Mouse (Mus musculus): ENCODE data around the gene Vax2. TPM values are rescaled to one million over a fixed set of nuclear protein-coding genes. Genes with fewer than 3 reads are reported as not detected.

Gene Vax2
- polyA plus RNA-seq, 1 experiment from 2014 or later, result 0.14 TPM

DNA sequence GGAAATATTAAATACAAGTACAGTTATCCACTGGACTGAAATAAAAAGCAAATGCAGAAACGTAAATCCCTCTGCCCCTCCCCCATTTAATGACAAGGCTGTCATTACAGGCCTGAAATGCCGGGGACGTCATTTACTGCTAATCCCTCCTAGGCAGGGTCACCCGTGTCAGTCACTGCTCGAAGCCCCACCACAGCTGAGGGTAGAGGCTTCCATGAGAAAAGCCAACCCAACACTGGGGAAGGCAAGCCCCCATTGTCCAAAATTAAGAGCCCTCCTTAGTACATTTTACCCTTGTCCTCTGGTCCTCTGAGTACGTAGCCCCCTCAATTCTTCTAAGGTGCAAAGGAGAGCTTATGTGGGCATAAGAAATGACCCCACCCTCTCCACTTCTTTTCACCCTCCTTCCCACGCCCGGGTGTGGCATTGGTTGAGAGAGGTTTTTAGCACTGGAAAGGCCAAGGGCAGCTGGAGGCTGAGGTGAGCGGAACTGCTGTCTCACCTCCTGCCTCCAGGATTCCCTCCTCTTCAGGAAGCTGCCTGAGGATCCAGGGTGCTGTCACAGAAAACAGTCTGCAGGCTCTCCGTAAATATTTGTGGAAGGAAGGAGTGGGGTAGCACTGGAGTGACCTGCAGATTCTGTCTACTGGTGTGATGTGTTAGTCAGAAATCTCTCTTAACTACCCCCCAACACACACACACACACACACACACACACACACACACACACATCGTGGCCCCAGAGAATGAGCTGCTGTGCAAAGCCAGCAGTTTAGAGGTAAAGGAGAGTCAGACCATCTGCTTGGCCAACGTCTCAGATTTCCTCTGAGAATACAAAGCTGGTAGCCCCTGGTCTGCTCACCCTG is 2.4 kb downstream of the Vax2 start:
- Histone ChIP-seq H3K36me3 (no peaks in the 10 kb centered on the region), H3K27me3 (replicated peaks) (peaks cover 96% of the 10 kb centered on the region), H3K27ac (ENCODE audit: poor library complexity, severe bottlenecking) (no peak overlapping the region), H3K4me2 (no peak overlapping the region), H3K9me3 (replicated peaks) (no peaks in the 10 kb centered on the region), H3K9ac (no peak overlapping the region), H3K4me1 (replicated peaks) (peaks cover 30% of the 10 kb centered on the region), H3K4me3 (no peak overlapping the region)
- no peak for ATAC-seq (ENCODE audit: insufficient number of reproducible peaks, low FRiP score)
- WGBS, result 3% methylated on average over 12 of the region's 12 CpGs

DNA sequence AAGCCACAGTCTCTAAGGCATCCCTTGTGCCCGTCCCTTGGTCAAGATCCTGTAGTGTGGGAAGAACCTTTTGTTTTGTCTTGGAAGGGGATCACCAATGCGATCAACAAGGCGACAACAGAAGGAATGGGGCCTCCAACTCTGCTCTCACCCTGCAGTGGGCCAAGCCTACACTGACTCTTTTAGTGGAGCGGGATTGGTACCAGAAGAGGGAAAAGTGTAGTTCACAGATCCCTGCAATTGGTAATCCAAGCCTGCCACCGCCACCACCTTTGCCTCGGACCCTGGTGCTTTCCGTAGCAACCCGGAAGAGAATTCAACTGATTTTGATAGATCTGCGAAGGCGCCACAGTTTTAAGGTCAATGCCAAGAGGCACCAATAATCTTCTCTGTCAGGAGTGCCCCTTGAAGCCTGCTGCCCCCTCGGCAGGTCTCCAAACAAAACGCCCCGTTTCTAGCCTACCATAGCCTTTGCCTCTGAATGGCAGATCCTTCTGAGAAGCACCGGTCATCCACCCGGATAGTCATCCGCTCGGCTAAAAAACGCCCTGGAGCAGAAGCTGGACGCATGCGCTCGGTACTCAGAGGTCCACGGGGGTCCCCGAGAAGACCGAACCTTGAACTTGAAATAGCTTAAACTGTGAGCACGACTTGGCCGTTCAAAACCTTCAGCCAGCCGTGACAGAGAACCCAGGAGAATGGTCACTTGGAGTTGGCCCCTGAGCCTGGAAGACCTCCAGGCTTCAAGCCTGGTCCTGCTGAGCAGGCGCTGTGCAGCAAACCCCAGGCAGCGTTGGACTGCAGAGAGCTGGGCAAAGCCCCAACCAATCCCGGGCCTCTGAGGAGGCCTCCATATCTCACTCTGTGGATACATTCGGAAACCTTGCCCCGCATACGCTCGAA is 3.4 kb downstream of the Vax2 start:
- Histone ChIP-seq H3K9me3 (replicated peaks) (no peaks in the 10 kb centered on the region), H3K36me3 (no peaks in the 10 kb centered on the region), H3K4me1 (replicated peaks) (peaks cover 30% of the 10 kb centered on the region), H3K9ac (no peak overlapping the region), H3K4me2 (no peak overlapping the region; the same call in 1 of the 2 replicates), H3K27me3 (replicated peaks) (peaks cover 94% of the 10 kb centered on the region), H3K4me3 (no peak overlapping the region), H3K27ac (ENCODE audit: poor library complexity, severe bottlenecking) (no peak overlapping the region)
- ATAC-seq (ENCODE audit: insufficient number of reproducible peaks, low FRiP score), result no peak
- WGBS, result 1% methylated on average over 34 of the region's 34 CpGs

DNA sequence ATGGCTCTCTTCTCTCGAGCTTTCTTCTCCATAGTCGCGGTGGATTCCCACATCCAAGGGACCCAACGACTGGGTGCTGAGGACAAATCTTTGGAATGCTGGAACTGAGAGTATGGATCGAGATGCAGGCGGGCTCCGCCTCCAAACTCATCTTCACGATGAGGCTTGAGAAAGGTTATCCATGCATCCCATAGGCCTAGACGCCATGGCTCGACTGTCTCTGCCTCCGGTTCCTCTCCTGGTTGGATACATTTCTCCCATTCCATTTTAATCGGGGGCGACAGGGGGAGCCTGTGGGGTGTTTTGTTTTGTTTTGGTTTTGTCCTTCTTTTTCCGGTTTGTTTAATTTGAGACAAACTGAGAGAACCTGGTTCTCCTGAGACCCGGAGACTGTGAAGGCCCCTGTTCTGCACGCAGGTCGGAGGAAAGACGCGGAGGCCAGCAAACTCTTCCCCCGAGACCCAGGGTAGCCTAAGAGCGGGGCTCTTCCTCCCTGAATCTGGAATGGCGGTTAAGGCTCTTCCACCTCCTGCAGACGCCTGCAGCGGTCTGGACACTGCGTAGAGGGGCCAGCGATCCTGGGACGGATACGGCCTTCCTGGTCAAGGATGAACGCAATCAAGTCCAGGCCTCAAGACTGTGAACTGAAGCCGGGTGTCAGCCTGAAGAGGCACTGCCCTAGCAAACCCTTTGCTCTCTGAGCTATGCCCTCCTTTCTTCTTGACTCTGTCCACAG is 4.6 kb downstream of the Vax2 start:
- H3K27ac ChIP-seq (ENCODE audit: poor library complexity, severe bottlenecking), result no peak overlapping the region
- H3K36me3 ChIP-seq, result no peaks in the 10 kb centered on the region
- H3K4me2 ChIP-seq, result peak overlapping the region; percentile 37
- peak overlapping the region; percentile 17; the same call in 1 of the 2 replicates for H3K4me3 ChIP-seq
- H3K9me3 ChIP-seq (replicated peaks), result no peaks in the 10 kb centered on the region
- no peak overlapping the region for H3K9ac ChIP-seq
- ATAC-seq (ENCODE audit: insufficient number of reproducible peaks, low FRiP score), result no peak
- H3K4me1 ChIP-seq (replicated peaks), result peaks cover 24% of the 10 kb centered on the region
- WGBS, result 1% methylated on average over 30 of the region's 30 CpGs
- peaks cover 94% of the 10 kb centered on the region for H3K27me3 ChIP-seq (replicated peaks)

DNA sequence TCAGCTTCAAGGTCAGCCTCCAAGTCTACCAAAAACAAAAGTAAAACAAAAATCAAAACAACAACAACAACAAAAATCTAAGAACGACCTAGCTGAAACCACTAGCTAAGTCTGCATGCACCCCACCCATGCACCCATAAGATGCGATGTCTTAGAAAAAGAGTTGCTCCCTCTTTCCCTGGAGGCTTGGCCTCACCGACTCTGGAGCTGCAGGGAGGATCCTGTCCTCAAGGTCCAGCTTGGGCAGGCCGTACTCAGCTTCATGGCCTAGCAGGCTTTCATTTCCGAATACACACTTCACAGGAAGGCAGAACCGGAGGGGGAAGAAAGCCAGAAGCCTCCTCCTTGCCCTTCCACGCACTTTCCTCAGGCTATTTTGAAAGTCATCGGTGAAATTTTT is 6.0 kb downstream of the Vax2 start:
- Histone ChIP-seq H3K9me3 (replicated peaks) (no peaks in the 10 kb centered on the region), H3K4me3 (no peak overlapping the region), H3K27me3 (replicated peaks) (peaks cover 94% of the 10 kb centered on the region), H3K9ac (no peak overlapping the region), H3K4me2 (no peak overlapping the region), H3K36me3 (no peaks in the 10 kb centered on the region), H3K4me1 (replicated peaks) (peaks cover 10% of the 10 kb centered on the region), H3K27ac (ENCODE audit: poor library complexity, severe bottlenecking) (no peak overlapping the region)
- WGBS, result 4% methylated on average over 8 of the region's 8 CpGs
- ATAC-seq (ENCODE audit: insufficient number of reproducible peaks, low FRiP score), result no peak

DNA sequence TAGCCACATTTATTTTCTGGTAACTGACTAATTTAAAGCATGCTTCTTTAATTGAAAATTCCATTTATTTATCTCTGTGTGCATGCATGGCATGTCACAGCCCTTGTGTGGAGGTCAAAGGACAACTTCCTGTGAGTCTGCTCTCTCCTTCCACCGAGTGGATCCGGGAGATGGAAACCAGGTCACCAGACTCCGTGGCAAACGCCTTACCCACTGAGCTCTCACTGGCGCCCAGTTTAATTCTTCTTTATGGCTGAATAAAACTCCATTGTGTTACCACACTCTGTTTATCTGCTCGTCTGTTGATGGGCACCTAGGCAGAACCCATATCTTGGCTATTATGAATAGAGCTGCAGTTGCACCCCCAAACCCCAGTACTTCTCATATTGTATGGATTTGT is 11.5 kb downstream of the Vax2 start:
- Histone ChIP-seq H3K27me3 (replicated peaks) (peaks cover 76% of the 10 kb centered on the region), H3K4me1 (replicated peaks) (no peaks in the 10 kb centered on the region), H3K27ac (ENCODE audit: poor library complexity, severe bottlenecking) (no peak overlapping the region), H3K4me3 (no peak overlapping the region), H3K4me2 (no peak overlapping the region), H3K9me3 (replicated peaks) (no peaks in the 10 kb centered on the region), H3K36me3 (no peaks in the 10 kb centered on the region), H3K9ac (no peak overlapping the region)
- 23% methylated on average over 6 of the region's 6 CpGs for WGBS
- ATAC-seq (ENCODE audit: insufficient number of reproducible peaks, low FRiP score), result no peak

DNA sequence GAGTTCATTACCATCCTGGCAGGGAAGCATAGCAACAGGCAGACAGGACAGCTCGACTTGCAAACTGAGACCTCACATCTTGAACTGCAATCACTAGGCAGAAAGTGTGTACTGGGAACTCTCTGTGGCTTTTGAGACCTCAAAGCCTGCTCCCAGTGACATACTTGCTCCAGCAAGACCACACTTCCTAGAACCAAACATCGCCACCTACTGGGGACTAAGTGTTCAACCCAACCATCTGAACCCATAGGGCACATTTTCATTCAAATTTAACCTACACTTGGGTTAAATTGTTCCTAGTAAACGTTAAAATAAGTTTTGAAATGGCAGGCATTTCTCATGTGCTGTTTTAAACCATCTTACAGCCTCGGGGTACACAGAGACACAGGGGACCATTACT is 16.1 kb downstream of the Vax2 start:
- no peaks in the 10 kb centered on the region for H3K36me3 ChIP-seq
- H3K27me3 ChIP-seq (replicated peaks), result peaks cover 69% of the 10 kb centered on the region
- no peak overlapping the region for H3K4me2 ChIP-seq
- no peaks in the 10 kb centered on the region for H3K4me1 ChIP-seq (replicated peaks)
- no peaks in the 10 kb centered on the region for H3K9me3 ChIP-seq (replicated peaks)
- H3K4me3 ChIP-seq, result no peak overlapping the region
- ATAC-seq (ENCODE audit: insufficient number of reproducible peaks, low FRiP score), result no peak
- H3K27ac ChIP-seq (ENCODE audit: poor library complexity, severe bottlenecking), result no peak overlapping the region
- no peak overlapping the region for H3K9ac ChIP-seq
- WGBS, result 37% methylated on average over 4 of the region's 4 CpGs

DNA sequence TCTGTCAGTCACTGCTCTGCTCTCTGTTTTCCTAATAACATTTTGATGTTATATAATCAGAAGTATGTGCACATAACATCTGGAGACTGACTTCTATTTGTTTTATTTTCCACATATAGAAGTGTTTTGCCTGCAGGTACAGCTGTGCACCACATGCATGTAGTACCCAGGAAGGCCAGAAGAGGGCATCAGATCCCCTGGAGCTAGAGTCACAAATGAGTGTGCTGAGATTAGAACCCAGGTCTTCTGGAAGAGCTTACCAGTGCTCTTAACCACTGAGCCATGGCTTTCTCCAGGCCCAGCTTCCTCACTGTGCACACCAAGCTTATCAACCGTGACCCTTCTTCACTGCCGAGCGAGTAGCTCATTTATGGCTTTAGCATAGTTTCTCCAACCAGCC is 17.4 kb downstream of the Vax2 start:
- ATAC-seq (ENCODE audit: insufficient number of reproducible peaks, low FRiP score), result no peak
- WGBS, result 84% methylated on average over 3 of the region's 3 CpGs
- Histone ChIP-seq H3K27me3 (replicated peaks) (peaks cover 69% of the 10 kb centered on the region), H3K36me3 (no peaks in the 10 kb centered on the region), H3K4me1 (replicated peaks) (no peaks in the 10 kb centered on the region), H3K9me3 (replicated peaks) (no peaks in the 10 kb centered on the region), H3K4me3 (no peak overlapping the region), H3K27ac (ENCODE audit: poor library complexity, severe bottlenecking) (no peak overlapping the region), H3K4me2 (no peak overlapping the region), H3K9ac (no peak overlapping the region)

DNA sequence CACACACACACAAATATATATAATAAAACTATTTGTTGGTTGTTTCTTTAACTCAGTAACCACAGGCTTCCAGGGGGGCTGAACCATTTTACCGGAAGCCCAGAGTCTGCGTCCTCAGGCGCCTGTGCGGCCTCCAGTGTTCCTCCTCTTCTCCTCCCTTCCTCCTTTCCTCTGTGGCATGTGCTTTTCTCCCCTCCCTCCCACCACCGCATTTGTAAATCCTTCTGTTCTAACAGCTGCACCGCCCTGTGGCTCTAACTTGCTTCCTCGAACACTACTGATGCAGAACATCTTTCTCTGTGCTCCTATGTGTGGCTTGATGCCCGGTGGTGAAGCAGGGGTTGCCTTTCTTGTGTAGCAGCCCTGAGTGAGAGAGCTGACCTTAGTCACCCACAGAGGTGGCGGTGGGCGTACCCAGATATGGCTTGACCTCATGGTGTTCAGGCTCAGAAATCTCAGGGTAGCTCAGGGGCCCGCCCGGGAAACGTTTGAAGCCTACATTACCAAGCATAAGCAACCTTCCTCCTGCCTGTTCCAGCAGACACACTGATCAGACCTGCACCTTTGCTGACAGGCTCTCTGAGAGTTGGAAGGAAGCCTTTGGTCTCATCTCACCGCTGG is 18.4 kb downstream of the Vax2 start:
- no peak overlapping the region for H3K9ac ChIP-seq
- no peak overlapping the region for H3K4me3 ChIP-seq
- H3K9me3 ChIP-seq (replicated peaks), result peaks cover 9% of the 10 kb centered on the region
- 69% methylated on average over 14 of the region's 14 CpGs for WGBS
- no peak overlapping the region for H3K27ac ChIP-seq (ENCODE audit: poor library complexity, severe bottlenecking)
- H3K4me2 ChIP-seq, result no peak overlapping the region
- no peaks in the 10 kb centered on the region for H3K4me1 ChIP-seq (replicated peaks)
- H3K36me3 ChIP-seq, result no peaks in the 10 kb centered on the region
- H3K27me3 ChIP-seq (replicated peaks), result peaks cover 62% of the 10 kb centered on the region
- ATAC-seq (ENCODE audit: insufficient number of reproducible peaks, low FRiP score), result no peak

DNA sequence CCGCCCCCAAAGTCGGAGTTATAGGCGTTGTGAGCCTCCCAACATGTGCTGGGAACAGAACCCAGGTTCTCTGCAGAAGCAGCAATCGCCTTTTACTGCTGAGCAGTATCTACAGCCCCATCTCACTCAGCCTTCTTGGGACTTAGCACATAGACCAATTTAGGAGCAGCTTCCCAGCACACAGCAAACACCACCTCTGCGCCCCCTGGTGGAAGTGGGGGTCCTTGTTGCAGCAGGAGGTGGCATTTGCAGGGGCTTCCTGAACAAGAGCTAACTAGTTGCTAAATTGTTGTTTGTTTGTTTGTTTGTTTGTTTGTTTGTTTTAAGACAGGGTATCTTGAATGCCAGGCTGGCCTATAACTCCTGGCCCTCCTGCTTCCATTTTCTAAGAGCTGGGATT is 20.1 kb downstream of the Vax2 start:
- Histone ChIP-seq H3K27ac (ENCODE audit: poor library complexity, severe bottlenecking) (no peak overlapping the region), H3K36me3 (no peaks in the 10 kb centered on the region), H3K27me3 (replicated peaks) (peaks cover 61% of the 10 kb centered on the region), H3K4me1 (replicated peaks) (no peaks in the 10 kb centered on the region), H3K4me3 (no peak overlapping the region), H3K4me2 (no peak overlapping the region), H3K9ac (no peak overlapping the region), H3K9me3 (replicated peaks) (peaks cover 10% of the 10 kb centered on the region)
- WGBS, result 28% methylated on average over 5 of the region's 5 CpGs
- ATAC-seq (ENCODE audit: insufficient number of reproducible peaks, low FRiP score), result no peak

DNA sequence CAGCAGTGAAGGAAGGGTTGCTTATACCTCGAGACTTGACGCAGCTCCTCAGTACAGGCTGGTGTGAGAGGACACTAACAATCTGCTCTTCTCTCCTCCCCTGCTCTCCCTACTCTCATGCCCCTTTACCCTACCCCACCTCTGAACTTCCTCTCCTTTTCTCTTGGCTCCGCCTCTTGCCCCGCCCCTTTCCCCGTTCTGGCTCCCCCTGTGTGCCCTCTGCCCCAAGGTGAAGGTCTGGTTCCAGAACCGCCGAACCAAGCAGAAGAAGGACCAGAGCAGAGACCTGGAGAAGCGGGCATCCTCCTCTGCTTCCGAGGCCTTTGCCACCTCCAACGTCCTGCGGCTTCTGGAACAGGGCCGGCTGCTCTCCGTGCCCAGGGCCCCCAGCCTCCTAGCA is 26.2 kb downstream of the Vax2 start:
- peaks cover 14% of the 10 kb centered on the region for H3K9me3 ChIP-seq (replicated peaks)
- no peaks in the 10 kb centered on the region; the same call in 1 of the 2 replicates for H3K4me1 ChIP-seq (replicated peaks)
- no peaks in the 10 kb centered on the region for H3K36me3 ChIP-seq
- H3K27me3 ChIP-seq (replicated peaks), result peaks cover 35% of the 10 kb centered on the region
- no peak overlapping the region for H3K9ac ChIP-seq
- no peak overlapping the region for H3K4me3 ChIP-seq
- H3K27ac ChIP-seq (ENCODE audit: poor library complexity, severe bottlenecking), result no peak overlapping the region
- ATAC-seq (ENCODE audit: insufficient number of reproducible peaks, low FRiP score), result no peak
- WGBS, result 24% methylated on average over 13 of the region's 13 CpGs
- no peak overlapping the region for H3K4me2 ChIP-seq

Data from heart, embryonic 12.5 days (tissue).